Mouse (Mus musculus) MEL (cell line): Measurements from ENCODE around the gene Ankrd16. TPM values are rescaled to one million over a fixed set of nuclear protein-coding genes. Genes with fewer than 3 reads are reported as not detected.

Source experiments
- DNase-seq: peaks from one replicate; pipeline ENCODE4 v3.0.0; 2011; ENCODE audit warnings: low read depth, low spot score
- H3K27ac ChIP-seq: 2 replicates; pipeline ENCODE4 v1.5.1; 2012; ENCODE audit warnings: low read depth, mild to moderate bottlenecking, control low read depth, low read length, moderate library complexity; ENCODE audit not compliant: control insufficient read depth
- H3K27me3 ChIP-seq, 2 experiments: fragments of 150-350 bp in 1 of 2; sonication (generic) in 1 of 2; 2 replicates each; pipeline ENCODE4 v1.6.1; 2012; ENCODE audit warnings: low read length in 2 of 2, mild to moderate bottlenecking in 2 of 2, improper control_type of control experiment in 1 of 2, moderate library complexity in 1 of 2; ENCODE audit not compliant: insufficient read depth in 2 of 2, control insufficient read depth in 1 of 2
- H3K36me3 ChIP-seq, 2 experiments: 2 replicates each; pipeline ENCODE4 v1.6.1; 2012 to 2014; ENCODE audit warnings: low read length in 2 of 2, improper control_type of control experiment in 1 of 2, inconsistent platforms in 1 of 2, mild to moderate bottlenecking in 1 of 2; ENCODE audit not compliant: insufficient read depth in 2 of 2, control insufficient read depth in 1 of 2
- H3K4me1 ChIP-seq, 2 experiments: fragments of 150-350 bp in 1 of 2; sonication (generic) in 1 of 2; 2 replicates each; pipeline ENCODE4 v1.6.1; 2012; ENCODE audit warnings: low read length in 2 of 2, improper control_type of control experiment in 1 of 2, mild to moderate bottlenecking in 1 of 2; ENCODE audit not compliant: insufficient read depth in 2 of 2, control insufficient read depth in 1 of 2
- H3K4me3 ChIP-seq, 2 experiments: fragments of 150-350 bp in 1 of 2; sonication (generic) in 1 of 2; 2 replicates each; pipeline ENCODE4 v1.5.1; 2012; ENCODE audit warnings: low read depth in 2 of 2, low read length in 2 of 2, mild to moderate bottlenecking in 2 of 2, moderate library complexity in 2 of 2, control low read depth in 1 of 2, improper control_type of control experiment in 1 of 2; ENCODE audit not compliant: control insufficient read depth in 1 of 2, insufficient read depth in 1 of 2
- H3K79me2 ChIP-seq: 2 replicates; pipeline ENCODE4 v1.6.1; 2012; ENCODE audit warnings: mild to moderate bottlenecking, low read length, moderate library complexity; ENCODE audit not compliant: control insufficient read depth, poor library complexity, insufficient read depth
- H3K9ac ChIP-seq: 2 replicates; pipeline ENCODE4 v1.6.1; 2012; ENCODE audit warnings: low read depth, mild to moderate bottlenecking, control low read depth, low read length, moderate library complexity; ENCODE audit not compliant: control insufficient read depth, poor library complexity, severe bottlenecking
- H3K9me3 ChIP-seq: fragments of 150-350 bp; sonication (generic); replicated peaks from 2 replicates; pipeline ENCODE4 v1.6.1; 2012; ENCODE audit warnings: mild to moderate bottlenecking, low read length, improper control_type of control experiment, moderate library complexity; ENCODE audit not compliant: insufficient read depth
- CHD1 ChIP-seq: IDR thresholded peaks from 2 replicates; pipeline ENCODE4 v1.6.1; 2012; ENCODE audit warnings: low read depth, mild to moderate bottlenecking, inconsistent platforms, low read length, improper control_type of control experiment
- CTCF ChIP-seq, 3 experiments: IDR thresholded peaks in 2 of 3; conservative IDR thresholded peaks in 1 of 3; 2 replicates each; pipeline ENCODE4 v1.5.1; 2011 to 2012; ENCODE audit warnings: low read length in 3 of 3, low read depth in 2 of 3, mild to moderate bottlenecking in 2 of 3, improper control_type of control experiment in 1 of 3, inconsistent platforms in 1 of 3, mixed read lengths in 1 of 3, moderate library complexity in 1 of 3; ENCODE audit not compliant: control insufficient read depth in 1 of 3, insufficient read depth in 1 of 3, poor library complexity in 1 of 3, severe bottlenecking in 1 of 3
- E2F4 ChIP-seq: IDR thresholded peaks from 2 replicates; pipeline ENCODE4 v1.6.1; 2011; ENCODE audit warnings: low read depth, low read length, improper control_type of control experiment, borderline replicate concordance
- ELF1 ChIP-seq: IDR thresholded peaks from 2 replicates; pipeline ENCODE4 v1.6.1; 2014; ENCODE audit warnings: low read depth, mild to moderate bottlenecking, inconsistent platforms, low read length, improper control_type of control experiment, moderate library complexity
- ETS1 ChIP-seq: IDR thresholded peaks from 2 replicates; pipeline ENCODE4 v1.6.1; 2012; ENCODE audit warnings: low read depth, mild to moderate bottlenecking, inconsistent platforms, low read length, improper control_type of control experiment, moderate library complexity
- GATA1 ChIP-seq: IDR thresholded peaks from 2 replicates; pipeline ENCODE4 v1.6.1; 2011; ENCODE audit warnings: low read depth, low read length, improper control_type of control experiment
- HCFC1 ChIP-seq: IDR thresholded peaks from 2 replicates; pipeline ENCODE4 v1.6.1; 2012; ENCODE audit warnings: low read depth, mild to moderate bottlenecking, inconsistent platforms, low read length, improper control_type of control experiment, moderate library complexity
- JUND ChIP-seq: IDR thresholded peaks from 2 replicates; pipeline ENCODE4 v1.6.1; 2011; ENCODE audit warnings: low read depth, mild to moderate bottlenecking, improper control_type of control experiment, low read length
- KAT2A ChIP-seq: conservative IDR thresholded peaks from 2 replicates; pipeline ENCODE4 v1.6.1; 2012; ENCODE audit warnings: low read depth, low read length, improper control_type of control experiment, inconsistent platforms
- MAFK ChIP-seq: IDR thresholded peaks from 2 replicates; pipeline ENCODE4 v1.6.1; 2011; ENCODE audit warnings: low read depth, mild to moderate bottlenecking, low read length, improper control_type of control experiment, borderline replicate concordance
- MYC ChIP-seq: IDR thresholded peaks from 2 replicates; pipeline ENCODE4 v1.6.1; 2011; ENCODE audit warnings: low read depth, mild to moderate bottlenecking, low read length, improper control_type of control experiment, moderate library complexity
- NELFE ChIP-seq: IDR thresholded peaks from 2 replicates; pipeline ENCODE4 v1.6.1; 2011; ENCODE audit warnings: low read depth, low read length, improper control_type of control experiment
- NRF1 ChIP-seq: IDR thresholded peaks from 2 replicates; pipeline ENCODE4 v1.6.1; 2014; ENCODE audit warnings: low read depth, mild to moderate bottlenecking, inconsistent platforms, low read length, improper control_type of control experiment, moderate library complexity; ENCODE audit not compliant: poor library complexity, insufficient read depth, severe bottlenecking
- POLR2A ChIP-seq, 2 experiments: IDR thresholded peaks; 2 replicates each; pipeline ENCODE4 v1.6.1; 2011 to 2012; ENCODE audit warnings: low read length in 2 of 2, mild to moderate bottlenecking in 2 of 2, control low read depth in 1 of 2, improper control_type of control experiment in 1 of 2, low read depth in 1 of 2, moderate library complexity in 1 of 2; ENCODE audit not compliant: control insufficient read depth in 1 of 2, insufficient read depth in 1 of 2, poor library complexity in 1 of 2
- POLR2AphosphoS2 ChIP-seq: IDR thresholded peaks from 2 replicates; pipeline ENCODE4 v1.6.1; 2011; ENCODE audit warnings: low read length, improper control_type of control experiment
- POLR2AphosphoS5 ChIP-seq: IDR thresholded peaks from 2 replicates; pipeline ENCODE4 v1.6.1; 2012; ENCODE audit warnings: low read depth, borderline replicate concordance, mild to moderate bottlenecking, inconsistent platforms, low read length, moderate library complexity, mixed read lengths
- SIN3A ChIP-seq: IDR thresholded peaks from 2 replicates; pipeline ENCODE4 v1.6.1; 2012; ENCODE audit warnings: low read length, improper control_type of control experiment, inconsistent platforms
- SMC3 ChIP-seq: IDR thresholded peaks from 2 replicates; pipeline ENCODE4 v1.6.1; 2011; ENCODE audit warnings: low read depth, low read length, improper control_type of control experiment
- TBP ChIP-seq: IDR thresholded peaks from 2 replicates; pipeline ENCODE4 v1.8.0; 2011; ENCODE audit warnings: low read depth, low read length, improper control_type of control experiment
- UBTF ChIP-seq: IDR thresholded peaks from 2 replicates; pipeline ENCODE4 v1.6.1; 2012; ENCODE audit warnings: low read depth, mild to moderate bottlenecking, inconsistent platforms, low read length, improper control_type of control experiment, moderate library complexity, borderline replicate concordance; ENCODE audit not compliant: insufficient read depth
- USF1 ChIP-seq: IDR thresholded peaks from 2 replicates; pipeline ENCODE4 v1.6.1; 2014; ENCODE audit warnings: low read depth, mild to moderate bottlenecking, inconsistent platforms, low read length, improper control_type of control experiment, moderate library complexity
- ZKSCAN1 ChIP-seq: IDR thresholded peaks from 2 replicates; pipeline ENCODE4 v1.6.1; 2012; ENCODE audit warnings: low read depth, mild to moderate bottlenecking, inconsistent platforms, low read length, improper control_type of control experiment, moderate library complexity
- polyA plus RNA-seq, 2 experiments: library from polyadenylated mRNA; stranded (reverse) in 1 of 2; unstranded in 1 of 2; fragments of >175 nt in 1 of 2; fragments of >200 nt in 1 of 2; gene quantifications; 2 replicates each; pipeline versions ENCODE4 v1.2.1 to v1.2.4; 2012; ENCODE audit warnings: low replicate concordance in 2 of 2, low read depth in 1 of 2; ENCODE audit not compliant: insufficient read length in 2 of 2, insufficient read depth in 1 of 2, missing spikeins in 1 of 2
- total RNA-seq: library from RNA; depleted of rRNA; stranded (reverse); fragments of 300-350 nt; gene quantifications from 2 replicates; pipeline ENCODE4 v1.2.3, GENCODE M21; 2012

Ankrd16 gene
- total and polyA plus RNA-seq, 3 experiments, result 12.9 to 23.5 TPM; not detected in 1

GRCm38 (mm10) chr2:11729091-11729490, 48.6 kb upstream of the Ankrd16 start:
- no peaks in the 10 kb centered on the region; a peak in 1 of 4 replicates for H3K27me3 ChIP-seq
- H3K36me3 ChIP-seq, result no peaks in the 10 kb centered on the region
- H3K4me3 ChIP-seq, result no peak overlapping the region

GRCm38 (mm10) chr2:11732978-11733377, 44.7 kb upstream of the Ankrd16 start:
- no peak overlapping the region for H3K9ac ChIP-seq
- no peak for DNase-seq
- TF ChIP-seq POLR2AphosphoS2 (no peak), JUND (no peak), SIN3A (no peak), GATA1 (no peak), NELFE (no peak), KAT2A (no peak), ZKSCAN1 (no peak), ETS1 (no peak), POLR2AphosphoS5 (no peak), NRF1 (no peak), E2F4 (no peak), CTCF (IDR thresholded peaks at IDR 0.05 in 2 of 3, conservative IDR thresholded peaks at IDR 0.05 in 1 of 3; ENCODE audit: control insufficient read depth in 1 of 3, insufficient read depth in 1 of 3, low read depth in 2 of 3, low read length in 3 of 3, poor library complexity in 1 of 3, severe bottlenecking in 1 of 3) (no peak)
- TF ChIP-seq, all 39 proteins: peak for 0
- Histone ChIP-seq H3K27ac (no peak overlapping the region), H3K9me3 (no peaks in the 10 kb centered on the region), H3K79me2 (no peaks in the 10 kb centered on the region), H3K36me3 (no peaks in the 10 kb centered on the region), H3K4me3 (no peak overlapping the region), H3K4me1 (no peaks in the 10 kb centered on the region), H3K27me3 (no peaks in the 10 kb centered on the region)

More at GRCm38 (mm10) chr2:11729091-11729490, 48.6 kb upstream of the Ankrd16 start:
- H3K9me3 ChIP-seq, result no peaks in the 10 kb centered on the region
- no peak overlapping the region for H3K9ac ChIP-seq
- DNase-seq, result peak; percentile 15
- TF ChIP-seq UBTF (no peak), HCFC1 (no peak), GATA1 (no peak), NRF1 (no peak), ELF1 (no peak), MYC (no peak), SIN3A (no peak), POLR2AphosphoS2 (no peak), TBP (no peak), SMC3 (no peak), MAFK (no peak), USF1 (no peak), CHD1 (no peak), JUND (no peak), NELFE (no peak), POLR2A (IDR thresholded peaks at IDR 0.05; ENCODE audit: control insufficient read depth in 1 of 2, insufficient read depth in 1 of 2, low read depth in 1 of 2, low read length in 2 of 2, poor library complexity in 1 of 2) (no peak)
- no peaks in the 10 kb centered on the region for H3K79me2 ChIP-seq
- no peak overlapping the region for H3K27ac ChIP-seq
- no peaks in the 10 kb centered on the region for H3K4me1 ChIP-seq
